Mouse (Mus musculus): ENCODE measurements around the gene Fam78b.

The Fam78b gene

GRCm38 (mm10) chr1:167034435-167034834 is 33.2 kb downstream of the Fam78b start:
- DNase-seq, result peak; percentile 61

GRCm38 (mm10) chr1:167042558-167042957 is 41.3 kb downstream of the Fam78b start:
- no peak for DNase-seq

- DNase-seq, result no peak
Observed at GRCm38 (mm10) chr1:167046169-167046927, 45.1 kb downstream of the Fam78b start.

GRCm38 (mm10) chr1:167050859-167051258 is 49.6 kb downstream of the Fam78b start:
- DNase-seq, result no peak

- DNase-seq, result no peak
Observed at GRCm38 (mm10) chr1:167054029-167054428, 52.8 kb downstream of the Fam78b start.

- no peak for DNase-seq
Observed at GRCm38 (mm10) chr1:167057543-167057942, 56.3 kb downstream of the Fam78b start.

GRCm38 (mm10) chr1:167059550-167060285 is 58.5 kb downstream of the Fam78b start:
- no peak for DNase-seq

- peak; percentile 30 for DNase-seq
Observed at GRCm38 (mm10) chr1:167063971-167064370, 62.8 kb downstream of the Fam78b start.

- DNase-seq, result no peak
Observed at GRCm38 (mm10) chr1:167065541-167065940, 64.3 kb downstream of the Fam78b start.

GRCm38 (mm10) chr1:167065986-167066385 is 64.8 kb downstream of the Fam78b start:
- no peak for DNase-seq

GRCm38 (mm10) chr1:167066933-167067341 is 65.7 kb downstream of the Fam78b start:
- DNase-seq, result peak; percentile 26

GRCm38 (mm10) chr1:167069741-167070140 is 68.5 kb downstream of the Fam78b start:
- no peak for DNase-seq

- peak; percentile 84 for DNase-seq
Observed at GRCm38 (mm10) chr1:167070306-167070705, 69.1 kb downstream of the Fam78b start.

- DNase-seq, result peak; percentile 15
Observed at GRCm38 (mm10) chr1:167075726-167076125, 74.5 kb downstream of the Fam78b start.

- DNase-seq, result no peak
Observed at GRCm38 (mm10) chr1:167079476-167079875, 78.3 kb downstream of the Fam78b start.

GRCm38 (mm10) chr1:167081946-167082345 is 80.7 kb downstream of the Fam78b start:
- DNase-seq, result no peak

- DNase-seq, result no peak
Observed at GRCm38 (mm10) chr1:167082506-167083100, 81.4 kb downstream of the Fam78b start.

- no peak for DNase-seq
Observed at GRCm38 (mm10) chr1:167083181-167083580, 82.0 kb downstream of the Fam78b start.

- no peak for DNase-seq
Observed at GRCm38 (mm10) chr1:167084330-167084729, 83.1 kb downstream of the Fam78b start.

GRCm38 (mm10) chr1:167085461-167085860 is 84.2 kb downstream of the Fam78b start:
- no peak for DNase-seq

GRCm38 (mm10) chr1:167090466-167090865 is 89.2 kb downstream of the Fam78b start:
- no peak for DNase-seq

- no peak for DNase-seq
Observed at GRCm38 (mm10) chr1:167093551-167093950, 92.3 kb downstream of the Fam78b start.

GRCm38 (mm10) chr1:167094589-167095148 is 93.5 kb downstream of the Fam78b start:
- no peak for DNase-seq
